Mouse (Mus musculus): ENCODE data around the gene Ddc. TPM values are rescaled to one million over a fixed set of nuclear protein-coding genes. Genes with fewer than 3 reads are reported as not detected.
A peak's percentile ranks its signal among the peaks of the same experiment; 100 is the strongest.

Ddc gene
- total and polyA plus RNA-seq, 2 experiments from 2014 or later: 140 to 248 TPM

DNA sequence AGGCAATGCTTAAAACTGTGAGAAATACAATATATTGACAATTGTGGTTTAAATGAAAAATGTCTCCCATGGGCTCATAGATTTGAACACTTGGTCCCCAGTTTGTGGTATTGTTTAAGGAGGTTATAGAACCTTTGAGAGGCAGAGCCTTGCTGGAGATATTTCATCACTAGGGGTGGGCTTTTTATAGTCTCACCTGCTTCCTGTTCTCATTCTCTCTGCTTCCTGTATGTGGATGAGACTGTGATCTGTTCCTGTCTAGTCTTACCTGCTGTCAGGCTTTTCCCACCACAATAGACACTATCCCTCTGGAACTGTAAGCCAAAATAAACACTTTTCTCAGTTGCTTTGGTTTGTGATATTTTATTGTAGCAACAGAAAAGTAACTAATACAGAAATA, 71.5 kb downstream of the Ddc start:
- ATAC-seq (ENCODE audit: insufficient read depth, low read depth) (no peak), DNase-seq (ENCODE audit: low spot score) (no peak)
- no peak overlapping the region for H3K4me2 ChIP-seq (ENCODE audit: low read depth, low read length)
- H3K36me3 ChIP-seq (replicated peaks; ENCODE audit: control insufficient read depth, insufficient read depth, low read length): no peaks in the 10 kb centered on the region
- TF ChIP-seq CTCF (IDR thresholded peaks at IDR 0.05; ENCODE audit: low read depth) (no peak), EP300 (IDR thresholded peaks at IDR 0.05; ENCODE audit: low read depth) (no peak)
- no peaks in the 10 kb centered on the region for H3K27me3 ChIP-seq (ENCODE audit: control insufficient read depth, insufficient read depth, low read length)
- H3K9me3 ChIP-seq (replicated peaks; ENCODE audit: control insufficient read depth, low read length): no peaks in the 10 kb centered on the region
- no peak overlapping the region for H3K4me3 ChIP-seq (ENCODE audit: low read depth, low read length)
- no peak overlapping the region for H3K9ac ChIP-seq (replicated peaks; ENCODE audit: low read depth, low read length)
- H3K4me1 ChIP-seq (ENCODE audit: control insufficient read depth, insufficient read depth): peaks cover 64% of the 10 kb centered on the region
- peak overlapping the region; percentile 94; the same call in 1 of the 2 replicates for H3K27ac ChIP-seq (ENCODE audit: low read depth)

DNA sequence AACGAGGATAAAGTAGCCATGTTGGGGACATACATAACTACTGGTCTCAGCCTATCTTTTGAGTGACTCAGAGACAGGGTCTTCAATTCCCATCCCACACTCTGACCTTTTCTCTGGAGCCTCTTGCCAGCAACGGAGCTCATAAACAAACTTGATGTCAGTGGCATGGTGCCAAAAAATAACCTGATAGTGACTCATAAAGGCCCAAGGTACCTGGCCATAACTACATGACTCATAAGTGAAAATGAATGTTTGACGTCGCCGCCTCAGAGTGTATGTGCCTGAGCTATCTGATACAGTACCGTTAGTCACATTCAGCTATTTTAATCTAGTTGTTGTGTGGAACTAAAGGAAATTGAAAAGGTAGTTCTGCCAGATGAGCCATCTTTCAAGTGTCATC, 72.3 kb downstream of the Ddc start:
- no peaks in the 10 kb centered on the region for H3K9me3 ChIP-seq (replicated peaks; ENCODE audit: control insufficient read depth, low read length)
- ATAC-seq (ENCODE audit: insufficient read depth, low read depth) (no peak), DNase-seq (ENCODE audit: low spot score) (no peak)
- no peaks in the 10 kb centered on the region for H3K27me3 ChIP-seq (ENCODE audit: control insufficient read depth, insufficient read depth, low read length)
- TF ChIP-seq CTCF (IDR thresholded peaks at IDR 0.05; ENCODE audit: low read depth) (no peak), EP300 (IDR thresholded peaks at IDR 0.05; ENCODE audit: low read depth) (no peak)
- no peaks in the 10 kb centered on the region for H3K36me3 ChIP-seq (replicated peaks; ENCODE audit: control insufficient read depth, insufficient read depth, low read length)
- H3K4me3 ChIP-seq (ENCODE audit: low read depth, low read length): no peak overlapping the region
- H3K9ac ChIP-seq (replicated peaks; ENCODE audit: low read depth, low read length): no peak overlapping the region
- H3K27ac ChIP-seq (ENCODE audit: low read depth): peak overlapping the region; percentile 94
- peaks cover 60% of the 10 kb centered on the region for H3K4me1 ChIP-seq (ENCODE audit: control insufficient read depth, insufficient read depth)
- no peak overlapping the region for H3K4me2 ChIP-seq (ENCODE audit: low read depth, low read length)
- 43% methylated on average over 6 of the region's 6 CpGs for whole genome bisulfite sequencing

DNA sequence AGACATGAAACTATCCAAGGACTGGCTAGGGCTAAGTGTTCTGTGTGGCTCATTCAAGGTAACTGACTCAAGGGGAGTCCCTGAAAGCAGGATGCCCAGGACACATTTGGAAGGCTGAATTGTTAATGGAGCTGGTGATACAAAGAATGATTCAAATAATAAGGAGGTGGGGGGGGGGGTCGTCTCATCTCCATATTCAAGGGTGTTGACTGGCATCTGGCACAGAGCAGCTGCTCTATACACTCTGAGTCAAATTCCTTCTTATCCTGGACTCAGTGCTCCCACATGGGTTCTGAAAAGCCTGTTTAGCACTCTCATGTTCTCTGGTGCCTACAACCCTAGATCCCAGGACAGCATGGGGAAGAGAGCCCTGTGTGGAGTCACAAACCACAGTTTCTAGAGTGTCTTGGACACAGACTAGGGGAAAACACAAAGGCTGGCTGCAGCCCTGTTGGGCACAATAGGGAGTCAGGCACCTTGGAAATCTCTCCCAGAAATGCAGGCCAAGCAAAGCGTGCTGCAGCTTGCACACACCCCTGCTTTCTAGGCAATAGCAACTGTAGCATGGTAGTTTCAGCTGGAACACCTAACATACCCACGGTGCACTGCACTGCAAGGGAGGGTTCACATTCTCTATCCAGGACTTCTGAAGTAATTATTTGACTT, 72.8 kb downstream of the Ddc start:
- TF ChIP-seq CTCF (IDR thresholded peaks at IDR 0.05; ENCODE audit: low read depth) (no peak), EP300 (IDR thresholded peaks at IDR 0.05; ENCODE audit: low read depth) (no peak)
- Histone ChIP-seq H3K36me3 (replicated peaks; ENCODE audit: control insufficient read depth, insufficient read depth, low read length) (no peaks in the 10 kb centered on the region), H3K9ac (replicated peaks; ENCODE audit: low read depth, low read length) (no peak overlapping the region), H3K4me3 (ENCODE audit: low read depth, low read length) (no peak overlapping the region), H3K9me3 (replicated peaks; ENCODE audit: control insufficient read depth, low read length) (no peaks in the 10 kb centered on the region), H3K27me3 (ENCODE audit: control insufficient read depth, insufficient read depth, low read length) (no peaks in the 10 kb centered on the region), H3K4me2 (ENCODE audit: low read depth, low read length) (no peak overlapping the region), H3K27ac (ENCODE audit: low read depth) (peak overlapping the region; percentile 94), H3K4me1 (ENCODE audit: control insufficient read depth, insufficient read depth) (peaks cover 60% of the 10 kb centered on the region)
- no peak for DNase-seq (ENCODE audit: low spot score)
- no peak for ATAC-seq (ENCODE audit: insufficient read depth, low read depth)
- WGBS: 55% methylated on average over 3 of the region's 3 CpGs

DNA sequence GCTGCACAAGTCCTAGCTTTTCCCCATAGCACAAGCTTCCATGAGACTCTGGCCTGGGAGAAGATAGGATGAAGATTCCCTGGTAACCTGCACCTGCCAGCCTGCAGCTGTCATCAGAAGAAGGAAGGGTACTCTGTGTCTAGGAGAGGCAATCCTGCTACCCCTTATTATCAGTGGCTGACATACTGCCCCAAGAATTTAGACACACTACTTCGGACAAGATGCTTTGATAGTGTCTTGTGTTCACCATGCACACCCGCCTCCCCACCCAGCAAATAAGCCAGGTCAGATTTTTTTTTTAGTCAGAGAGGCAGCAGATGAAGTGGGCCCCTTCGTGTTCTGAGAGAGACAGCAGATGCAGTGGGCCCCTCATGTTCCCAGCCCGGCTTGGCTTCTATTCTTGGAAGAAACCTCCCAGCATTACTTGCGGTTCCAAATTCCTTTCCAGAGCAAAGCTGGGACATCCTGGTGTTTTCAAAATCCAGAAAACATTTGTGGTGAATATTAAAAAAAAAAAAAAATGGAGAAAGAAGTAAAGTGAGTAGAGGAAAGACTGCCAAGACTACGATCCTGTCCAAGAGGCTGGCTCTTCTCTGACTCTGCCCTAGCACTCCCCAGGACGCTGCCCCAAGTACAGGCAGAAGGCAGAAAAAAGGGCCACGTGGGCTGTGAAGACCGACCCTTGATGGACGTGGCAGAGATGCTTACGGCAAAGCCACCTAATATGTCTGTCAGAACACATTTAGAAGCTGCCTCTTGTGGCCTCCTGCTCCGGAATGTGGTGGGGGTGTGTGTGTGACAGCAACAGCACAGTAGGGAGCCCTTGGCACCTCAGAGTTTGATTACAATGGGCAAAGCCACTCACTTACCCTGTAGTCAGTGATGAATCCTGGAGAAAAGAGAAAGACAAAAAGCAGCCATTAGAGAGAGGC, 73.7 kb downstream of the Ddc start:
- H3K9ac ChIP-seq (replicated peaks; ENCODE audit: low read depth, low read length): peak overlapping the region; percentile 28; the same call in 1 of the 2 replicates

DNA sequence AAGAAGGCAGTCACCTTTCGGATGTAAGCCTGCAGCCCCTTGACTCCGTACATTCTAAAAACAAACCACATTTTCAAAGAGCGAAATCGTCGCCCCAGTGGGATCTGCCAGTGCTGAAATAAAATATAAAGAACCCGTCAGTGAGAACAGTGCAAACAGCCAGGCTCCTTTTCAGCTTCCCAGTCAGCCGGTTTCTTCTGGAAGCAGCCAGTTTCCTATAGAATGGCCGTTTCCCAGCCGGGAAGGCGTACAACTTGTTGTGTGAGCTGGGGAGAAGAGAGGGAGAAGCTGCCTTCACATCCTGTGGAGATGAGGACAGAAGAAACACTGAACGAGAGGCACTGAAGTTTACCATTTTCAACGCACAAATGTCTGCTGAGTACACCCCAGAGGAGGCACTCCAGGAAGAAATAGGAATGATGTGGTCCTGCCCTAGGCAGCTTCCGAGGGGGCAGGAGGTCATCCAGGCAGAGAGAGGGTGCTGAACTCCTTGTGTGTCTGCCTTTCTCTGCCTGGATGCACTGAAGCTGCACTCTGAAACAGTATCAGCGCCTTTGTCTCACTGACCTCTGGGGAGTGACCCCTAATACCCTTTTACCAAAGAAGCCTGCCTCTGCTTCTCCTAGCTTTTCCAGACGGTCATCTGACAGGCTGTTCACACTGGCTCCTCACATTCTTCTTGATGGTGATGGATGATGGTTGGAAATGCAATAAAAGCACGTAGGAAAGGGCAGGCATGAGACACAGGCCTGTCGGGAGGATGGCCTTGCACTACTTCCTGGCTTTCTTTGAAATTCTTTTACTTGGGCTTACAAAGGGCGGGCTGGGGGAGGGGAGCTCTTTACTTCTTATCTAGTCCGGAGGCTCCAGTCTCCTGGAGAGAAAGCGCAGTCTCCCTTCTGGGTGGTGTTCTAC, 75.5 kb downstream of the Ddc start:
- WGBS: 19% methylated on average over 20 of the region's 20 CpGs
- no peaks in the 10 kb centered on the region for H3K36me3 ChIP-seq (replicated peaks; ENCODE audit: control insufficient read depth, insufficient read depth, low read length)
- H3K4me3 ChIP-seq (ENCODE audit: low read depth, low read length): no peak overlapping the region
- ATAC-seq (ENCODE audit: insufficient read depth, low read depth) (no peak), DNase-seq (ENCODE audit: low spot score) (no peak)
- 0 out of 2 replicates have a peak overlapping the region, but pooled peaks have one; percentile 29 for H3K9ac ChIP-seq (replicated peaks; ENCODE audit: low read depth, low read length)
- H3K4me1 ChIP-seq (ENCODE audit: control insufficient read depth, insufficient read depth): peaks cover 38% of the 10 kb centered on the region
- no peaks in the 10 kb centered on the region for H3K27me3 ChIP-seq (ENCODE audit: control insufficient read depth, insufficient read depth, low read length)
- H3K9me3 ChIP-seq (replicated peaks; ENCODE audit: control insufficient read depth, low read length): no peaks in the 10 kb centered on the region
- no peak overlapping the region for H3K4me2 ChIP-seq (ENCODE audit: low read depth, low read length)
- TF ChIP-seq CTCF (IDR thresholded peaks at IDR 0.05; ENCODE audit: low read depth) (no peak), EP300 (IDR thresholded peaks at IDR 0.05; ENCODE audit: low read depth) (no peak)
- peak overlapping the region; percentile 94 for H3K27ac ChIP-seq (ENCODE audit: low read depth)

More for the DNA sequence above, 73.7 kb downstream of the Ddc start:
- 21% methylated on average over 12 of the region's 12 CpGs for WGBS
- no peak for TF ChIP-seq CTCF (IDR thresholded peaks at IDR 0.05; ENCODE audit: low read depth)
- TF ChIP-seq EP300 (IDR thresholded peaks at IDR 0.05; ENCODE audit: low read depth): no peak
- no peak overlapping the region for H3K4me3 ChIP-seq (ENCODE audit: low read depth, low read length)
- ATAC-seq (ENCODE audit: insufficient read depth, low read depth) (peak; percentile 35), DNase-seq (ENCODE audit: low spot score) (no peak)
- no peaks in the 10 kb centered on the region for H3K36me3 ChIP-seq (replicated peaks; ENCODE audit: control insufficient read depth, insufficient read depth, low read length)
- peak overlapping the region; percentile 94 for H3K27ac ChIP-seq (ENCODE audit: low read depth)
- H3K4me2 ChIP-seq (ENCODE audit: low read depth, low read length): no peak overlapping the region
- no peaks in the 10 kb centered on the region for H3K9me3 ChIP-seq (replicated peaks; ENCODE audit: control insufficient read depth, low read length)
- H3K4me1 ChIP-seq (ENCODE audit: control insufficient read depth, insufficient read depth): peaks cover 51% of the 10 kb centered on the region
- no peaks in the 10 kb centered on the region for H3K27me3 ChIP-seq (ENCODE audit: control insufficient read depth, insufficient read depth, low read length)
